Mouse (Mus musculus): Measurements from ENCODE around the gene Supv3l1.

The Supv3l1 gene

DNA sequence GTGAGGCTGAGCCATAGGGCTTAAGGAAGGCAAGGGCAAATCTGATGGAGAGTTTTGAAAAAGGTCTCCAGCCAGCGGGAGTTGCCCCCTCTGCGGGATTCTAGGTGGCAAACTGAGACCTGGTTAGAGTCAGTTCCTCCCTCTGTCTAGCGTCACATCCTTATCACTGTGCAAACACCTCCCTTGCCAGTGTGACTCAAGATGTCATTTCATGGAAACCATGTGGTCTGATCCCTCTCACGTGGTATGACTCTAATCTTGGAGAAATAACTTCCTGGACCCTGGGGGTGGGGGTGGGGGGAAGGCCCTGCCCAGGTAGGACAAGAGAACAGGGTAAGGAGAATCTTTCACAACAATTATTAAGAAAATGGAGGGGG lies 35.9 kb downstream of the Supv3l1 start:
- DNase-seq (ENCODE audit: low spot score in 2 of 2): no peak

DNA sequence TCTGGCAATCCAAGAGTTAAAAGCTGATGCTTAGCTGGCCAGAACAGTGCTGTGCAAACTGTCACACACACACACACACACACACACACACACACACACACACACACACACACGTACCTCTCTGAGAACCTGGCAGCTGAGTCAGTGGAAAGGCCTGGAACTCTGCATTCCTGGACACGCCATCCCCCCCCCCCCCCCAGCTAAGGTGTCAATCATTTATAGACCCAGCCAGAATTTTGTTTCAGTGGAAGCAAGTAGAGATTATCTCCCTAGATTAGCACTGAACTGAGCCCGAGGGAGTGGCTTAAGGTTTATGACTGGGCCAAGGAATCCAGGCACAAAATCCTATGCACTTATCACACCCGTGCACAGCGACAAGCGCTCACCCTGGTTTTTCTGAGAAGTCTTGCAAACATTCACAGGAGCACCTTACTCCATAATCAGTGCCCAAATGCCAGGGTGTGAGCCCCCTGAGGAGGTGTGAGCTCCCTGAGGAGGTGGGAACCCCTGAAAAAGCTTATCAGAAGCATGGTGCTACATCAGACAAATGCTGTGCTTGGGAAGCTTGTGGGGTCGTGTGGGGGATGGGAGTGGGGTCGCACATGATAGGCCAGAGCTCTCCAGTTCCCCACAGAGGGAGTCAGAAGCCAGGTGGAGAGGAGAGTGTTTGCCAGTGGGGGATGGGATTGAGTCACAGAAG lies 36.5 kb downstream of the Supv3l1 start:
- no peak for DNase-seq (ENCODE audit: low spot score in 2 of 2)

DNA sequence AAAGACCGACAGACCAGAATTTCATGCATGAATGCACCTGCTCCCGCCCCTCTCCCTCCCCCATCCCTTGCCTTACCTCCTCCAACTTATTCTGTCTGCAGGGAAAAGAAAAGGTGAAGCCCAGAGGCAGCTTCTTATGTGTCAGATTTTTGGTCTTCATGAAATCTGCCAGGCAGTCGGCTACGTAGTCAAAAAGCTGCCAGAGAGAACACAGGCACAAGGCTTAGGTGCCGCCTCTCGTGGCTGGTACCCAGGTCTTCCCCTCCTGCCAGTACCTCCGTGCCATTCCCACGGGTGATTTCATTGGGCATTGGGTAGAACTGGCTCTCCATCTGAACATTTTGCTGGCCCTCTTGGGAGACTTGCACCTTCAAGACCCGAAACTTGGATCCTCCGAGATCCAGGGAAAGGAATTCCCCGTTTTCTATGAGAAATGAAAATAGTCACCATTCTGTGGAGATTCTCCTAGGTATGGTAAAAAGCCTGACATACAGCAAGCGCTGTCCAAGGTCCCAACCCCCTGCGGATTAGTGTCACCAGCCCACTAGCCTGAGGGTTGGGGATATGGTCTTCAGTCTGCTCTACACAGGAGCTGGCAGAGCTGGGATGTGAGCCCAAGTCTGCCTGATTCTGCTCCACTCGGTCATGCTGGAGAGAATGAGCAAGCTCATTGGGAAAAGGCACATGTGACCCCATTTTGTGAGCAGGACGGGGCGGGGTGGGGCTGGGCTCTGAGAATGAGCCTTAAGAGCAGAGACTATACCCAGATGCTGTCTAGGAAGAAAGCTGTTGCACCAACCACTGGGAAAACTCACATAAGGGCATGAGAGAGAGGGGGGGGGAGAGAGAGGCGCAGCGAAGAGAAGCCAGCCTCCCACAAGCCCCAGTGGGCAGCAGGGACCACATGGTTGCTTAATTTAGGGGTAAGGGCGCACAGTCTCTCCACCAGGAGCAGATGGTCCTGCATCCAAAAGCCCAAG lies 37.8 kb downstream of the Supv3l1 start:
- DNase-seq (ENCODE audit: low spot score in 2 of 2): peak in 1 of 2 experiments; percentile 11

DNA sequence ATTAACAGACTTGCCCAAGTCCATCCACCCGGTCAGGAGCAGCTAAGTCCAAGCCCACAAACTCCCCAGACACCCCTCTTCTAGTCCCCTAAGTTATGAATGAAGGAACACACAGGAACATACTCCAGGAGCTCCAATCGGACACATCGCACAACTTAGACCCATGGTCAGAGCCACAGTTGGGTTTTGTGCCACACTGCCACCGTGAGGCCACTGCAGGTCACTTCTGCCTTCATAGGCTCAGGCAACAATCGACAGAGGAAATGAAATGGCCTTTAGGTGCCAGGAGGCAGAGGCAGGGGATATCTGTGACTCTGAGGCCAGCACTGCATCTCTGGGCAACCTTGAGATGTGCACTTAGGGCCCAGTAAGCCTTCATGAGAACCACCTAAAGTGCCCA lies 38.6 kb downstream of the Supv3l1 start:
- DNase-seq (ENCODE audit: low spot score in 2 of 2): peak; percentile 48 to 61

DNA sequence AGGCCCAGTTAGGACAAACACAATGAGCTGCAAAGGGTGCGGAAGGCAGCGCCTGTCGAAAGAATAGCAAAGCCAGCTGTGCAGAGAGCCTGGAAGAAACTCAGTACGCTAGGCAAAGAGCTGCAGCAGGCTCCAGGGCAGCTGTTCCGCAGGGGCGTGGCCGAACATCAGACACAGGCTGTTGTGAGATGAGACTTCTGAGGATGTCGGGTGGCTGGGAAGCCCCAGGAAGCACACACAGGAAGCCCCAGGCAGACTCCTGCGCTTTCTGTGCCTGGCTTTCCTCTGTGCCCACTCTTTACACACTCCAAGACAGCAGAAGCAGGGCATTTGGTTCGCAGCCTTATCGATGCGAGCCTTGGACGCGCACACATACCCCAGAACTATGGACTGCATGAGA lies 44.6 kb downstream of the Supv3l1 start:
- no peak for DNase-seq (ENCODE audit: low spot score in 2 of 2)

DNA sequence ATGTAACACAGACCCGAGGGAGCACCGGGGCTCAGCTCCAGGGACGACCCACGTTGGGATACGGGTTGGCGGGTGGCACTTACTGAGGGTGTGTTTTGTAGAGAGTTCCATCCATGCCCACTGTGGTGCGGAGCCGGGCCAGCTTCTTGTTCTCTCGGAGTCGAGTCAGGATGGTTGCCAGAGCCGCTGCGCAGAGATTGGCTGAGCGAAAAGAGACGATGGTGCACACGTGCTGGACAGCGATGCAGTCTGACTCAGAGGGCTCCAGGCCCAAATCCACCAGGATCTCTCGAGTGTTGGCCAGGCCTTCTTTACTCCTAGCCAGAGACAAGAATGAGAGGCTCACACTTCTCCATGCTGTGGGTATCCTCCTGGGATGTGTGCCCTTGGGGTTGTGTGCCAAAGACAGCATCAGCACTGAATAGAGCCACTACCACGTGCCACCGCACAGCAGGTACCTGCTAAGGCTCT lies 47.9 kb downstream of the Supv3l1 start:
- no peak for DNase-seq (ENCODE audit: low spot score in 2 of 2)

DNA sequence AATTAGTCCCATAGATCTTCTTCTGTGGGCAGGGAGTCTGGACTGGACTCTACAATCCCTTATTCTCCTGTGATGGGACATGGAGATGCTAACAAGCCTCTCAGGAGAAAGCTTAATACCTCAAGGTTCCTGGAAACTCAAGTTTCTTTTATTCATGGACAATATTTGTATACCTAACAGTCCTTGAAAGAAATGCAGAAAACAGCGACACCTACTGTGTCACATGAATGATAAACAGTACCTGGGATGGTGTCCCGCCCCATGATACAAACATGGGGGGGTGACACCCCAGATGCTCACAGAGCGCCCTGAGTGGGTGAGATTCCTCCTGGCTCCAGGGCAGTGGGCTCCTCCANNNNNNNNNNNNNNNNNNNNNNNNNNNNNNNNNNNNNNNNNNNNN lies 66.5 kb downstream of the Supv3l1 start:
- DNase-seq (ENCODE audit: low spot score in 2 of 2): no peak

DNA sequence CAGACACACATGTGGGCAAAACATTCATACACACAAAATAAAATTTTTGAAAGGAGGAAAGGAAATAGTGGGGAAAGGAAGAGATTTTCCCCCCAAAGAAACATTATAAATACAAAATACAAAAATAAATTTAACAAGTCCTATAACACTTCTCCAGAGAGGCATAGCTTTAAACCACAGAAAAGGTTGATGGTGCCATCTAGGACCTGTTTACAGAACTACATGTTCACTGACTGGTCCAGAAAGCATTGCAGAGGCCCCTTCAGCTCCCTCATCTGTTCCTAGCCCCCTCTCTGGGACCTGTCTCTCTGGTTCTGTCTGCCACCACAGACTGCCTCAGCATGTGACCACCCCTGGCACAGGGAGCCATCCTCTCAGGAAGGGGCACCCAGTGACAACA lies 68.6 kb downstream of the Supv3l1 start:
- no peak for DNase-seq (ENCODE audit: low spot score in 2 of 2)

DNA sequence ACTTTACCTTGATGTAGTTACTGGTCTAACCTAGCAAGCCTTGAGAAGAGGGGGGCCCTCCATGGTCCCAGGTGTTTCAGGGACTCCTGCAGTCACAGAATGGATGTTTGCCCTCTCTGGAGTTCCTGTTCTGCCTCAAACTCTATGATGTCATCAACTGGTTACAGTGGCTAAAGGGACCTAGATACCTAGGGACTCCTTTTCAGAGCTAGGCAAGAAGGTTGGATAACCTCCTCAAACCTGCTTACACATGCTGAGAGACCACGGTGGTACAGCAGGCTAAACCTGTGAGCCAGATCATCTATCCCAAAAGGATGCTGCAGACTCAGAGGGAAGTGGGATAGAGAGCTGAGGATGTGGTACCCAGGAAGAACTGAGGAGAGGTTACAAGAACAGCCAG lies 69.7 kb downstream of the Supv3l1 start, which contains the start of gene Hk1:
Hk1 (minus strand) TSS at position 101 of the 400 bp plus-strand sequence.
- DNase-seq (ENCODE audit: low spot score in 2 of 2): no peak
